Mouse (Mus musculus) lung, embryonic 14.5 days (tissue): ENCODE results near the gene Cxcr5. TPM values are rescaled to one million over a fixed set of nuclear protein-coding genes. Genes with fewer than 3 reads are reported as not detected.

Experiments used
- ATAC-seq: fragments of 200-750 bp; cut with Nextera tagmentation; 2 replicates; pipeline ENCODE4 v1.8.0; 2017; ENCODE audit warnings: mild to moderate bottlenecking, moderate TSS enrichment, moderate library complexity; ENCODE audit not compliant: insufficient read depth
- DNase-seq: peaks from one replicate; pipeline ENCODE4 v3.0.0-alpha.2; 2015
- H3K27ac ChIP-seq: fragments of 300-500 bp; sonication (generic); 2 replicates; pipeline ENCODE4 v1.5.1; 2014; ENCODE audit warnings: low read depth, mild to moderate bottlenecking, moderate library complexity
- H3K27me3 ChIP-seq: fragments of 300-500 bp; sonication (generic); 2 replicates; pipeline ENCODE4 v1.6.1; 2014; ENCODE audit warnings: low read length, control low read depth; ENCODE audit not compliant: insufficient read depth
- H3K36me3 ChIP-seq: fragments of 300-500 bp; sonication (generic); 2 replicates; pipeline ENCODE4 v1.6.1; 2014; ENCODE audit warnings: control low read depth; ENCODE audit not compliant: insufficient read depth
- H3K4me1 ChIP-seq: fragments of 300-500 bp; sonication (generic); 2 replicates; pipeline ENCODE4 v1.6.1; 2014; ENCODE audit warnings: antibody characterized with exemption, control low read depth; ENCODE audit not compliant: insufficient read depth
- H3K4me2 ChIP-seq: fragments of 300-500 bp; sonication (generic); 2 replicates; pipeline ENCODE4 v1.6.1; 2014; ENCODE audit warnings: mild to moderate bottlenecking
- H3K4me3 ChIP-seq: fragments of 300-500 bp; sonication (generic); 2 replicates; pipeline ENCODE4 v1.5.1; 2014; ENCODE audit warnings: low read depth, low read length
- H3K9ac ChIP-seq: fragments of 300-500 bp; sonication (generic); 2 replicates; pipeline ENCODE4 v1.6.1; 2014
- H3K9me3 ChIP-seq: fragments of 300-500 bp; sonication (generic); 2 replicates; pipeline ENCODE4 v1.6.1; 2016; ENCODE audit warnings: low read depth, low read length, control low read depth
- CTCF ChIP-seq: IDR thresholded peaks from 2 replicates; pipeline ENCODE4 v1.5.1; 2016; ENCODE audit warnings: antibody characterized with exemption, low read depth
- WGBS: fragments of 180-500 bp; shearing (Covaris S2); extraction: QIAGEN DNeasy Blood & Tissue Kit; methylation state at CpG from one replicate; pipeline ENCODE4 v1.1.7; 2014; 5-methylcytosine and 5-hydroxymethylcytosine counted together
- polyA plus RNA-seq: library from polyadenylated mRNA; unstranded; fragments of >200 nt; fragmentation: Nextera tagmentation; extraction: Ambion mirVana; gene quantifications from 2 replicates; pipeline ENCODE4 v1.2.1, GENCODE M21; 2014

Cxcr5 gene
- polyA plus RNA-seq, 1 experiment from 2014 or later = not detected

GRCm38 (mm10) chr9:44504893-44505823, 56.5 kb downstream of the Cxcr5 start:
- Histone ChIP-seq H3K27ac (no peak overlapping the region), H3K4me2 (no peak overlapping the region), H3K4me1 (peaks cover 16% of the 10 kb centered on the region), H3K9ac (no peak overlapping the region; the same call in 1 of the 2 replicates), H3K27me3 (no peaks in the 10 kb centered on the region), H3K36me3 (peaks cover 74% of the 10 kb centered on the region), H3K4me3 (no peak overlapping the region), H3K9me3 (no peaks in the 10 kb centered on the region)
- no peak for TF ChIP-seq CTCF
- WGBS = 61% methylated on average over 20 of the region's 20 CpGs
- ATAC-seq (no peak), DNase-seq (peak; percentile 28)

GRCm38 (mm10) chr9:44502006-44502405, 59.7 kb downstream of the Cxcr5 start:
- peaks cover 49% of the 10 kb centered on the region for H3K36me3 ChIP-seq
- H3K27me3 ChIP-seq = no peaks in the 10 kb centered on the region
- peaks cover 29% of the 10 kb centered on the region for H3K4me1 ChIP-seq
- H3K4me3 ChIP-seq = no peak overlapping the region
- H3K27ac ChIP-seq = no peak overlapping the region
- WGBS = 3% methylated on average over 4 of the region's 4 CpGs
- DNase-seq = peak; percentile 92
- no peak overlapping the region for H3K9ac ChIP-seq
- peak overlapping the region; percentile 31 for H3K4me2 ChIP-seq
- H3K9me3 ChIP-seq = no peaks in the 10 kb centered on the region
- peak; percentile 97 for TF ChIP-seq CTCF
- no peak for ATAC-seq

GRCm38 (mm10) chr9:44501206-44501879, 60.3 kb downstream of the Cxcr5 start:
- H3K4me3 ChIP-seq = no peak overlapping the region; the same call in 1 of the 2 replicates
- no peaks in the 10 kb centered on the region for H3K9me3 ChIP-seq
- peaks cover 35% of the 10 kb centered on the region for H3K4me1 ChIP-seq
- DNase-seq = peak; percentile 1
- TF ChIP-seq CTCF = no peak
- peaks cover 43% of the 10 kb centered on the region for H3K36me3 ChIP-seq
- H3K4me2 ChIP-seq = peak overlapping the region; percentile 90
- 0 out of 2 replicates have a peak overlapping the region, but pooled peaks have one; percentile 99 for H3K27ac ChIP-seq
- whole genome bisulfite sequencing = 36% methylated on average over 10 of the region's 10 CpGs
- no peaks in the 10 kb centered on the region for H3K27me3 ChIP-seq
- no peak for ATAC-seq
- H3K9ac ChIP-seq = no peak overlapping the region

- Histone ChIP-seq H3K27me3 (no peaks in the 10 kb centered on the region), H3K9ac (peak overlapping the region; percentile 58; the same call in 1 of the 2 replicates), H3K4me1 (peaks cover 37% of the 10 kb centered on the region), H3K27ac (peak overlapping the region; percentile 99; the same call in 1 of the 2 replicates), H3K36me3 (peaks cover 36% of the 10 kb centered on the region), H3K9me3 (no peaks in the 10 kb centered on the region), H3K4me2 (peak overlapping the region; percentile 90), H3K4me3 (peak overlapping the region; percentile 43; the same call in 1 of the 2 replicates)
- no peak for DNase-seq
- no peak for ATAC-seq
- TF ChIP-seq CTCF = no peak
- 33% methylated on average over 8 of the region's 8 CpGs for WGBS
These were observed 61.0 kb downstream of the Cxcr5 start for GRCm38 (mm10) chr9:44500638-44501175.

GRCm38 (mm10) chr9:44500163-44500533, 61.5 kb downstream of the Cxcr5 start:
- peak overlapping the region; percentile 58 for H3K9ac ChIP-seq
- 27% methylated on average over 5 of the region's 5 CpGs for WGBS
- peak overlapping the region; percentile 90 for H3K4me2 ChIP-seq
- H3K4me1 ChIP-seq = peaks cover 43% of the 10 kb centered on the region
- H3K27ac ChIP-seq = peak overlapping the region; percentile 99
- H3K36me3 ChIP-seq = peaks cover 31% of the 10 kb centered on the region
- H3K4me3 ChIP-seq = peak overlapping the region; percentile 43
- no peaks in the 10 kb centered on the region for H3K27me3 ChIP-seq
- no peak for ATAC-seq
- DNase-seq = no peak
- H3K9me3 ChIP-seq = no peaks in the 10 kb centered on the region
- TF ChIP-seq CTCF = no peak

- Histone ChIP-seq H3K9me3 (no peaks in the 10 kb centered on the region), H3K36me3 (peaks cover 29% of the 10 kb centered on the region), H3K4me2 (peak overlapping the region; percentile 90), H3K4me3 (peak overlapping the region; percentile 43), H3K27ac (peak overlapping the region; percentile 99), H3K4me1 (peaks cover 48% of the 10 kb centered on the region), H3K9ac (peak overlapping the region; percentile 58), H3K27me3 (no peaks in the 10 kb centered on the region)
- 0 out of 2 replicates have a peak, but pooled peaks have one; percentile 4 for TF ChIP-seq CTCF
- ATAC-seq = peak; percentile 16; the same call in 1 of the 2 replicates
- 6% methylated on average over 20 of the region's 20 CpGs for WGBS
- peak; percentile 75 for DNase-seq
These were observed 62.1 kb downstream of the Cxcr5 start for GRCm38 (mm10) chr9:44499356-44500162.
